Mouse (Mus musculus) liver, postnatal 0 days (tissue): Measurements from ENCODE around the gene Fhdc1.

Source experiments
- CTCF ChIP-seq: sonication (generic); IDR thresholded peaks from 2 replicates; pipeline ENCODE4 v1.5.1; 2016; ENCODE audit warnings: antibody characterized with exemption, low read depth
- EP300 ChIP-seq: IDR thresholded peaks from 2 replicates; pipeline ENCODE4 v1.6.1; 2016; ENCODE audit warnings: antibody characterized with exemption, low read depth, mild to moderate bottlenecking

GRCm38 (mm10) chr3:84484333-84484732 lies 4.1 kb upstream of the Fhdc1 start:
- no peak for TF ChIP-seq CTCF
- TF ChIP-seq EP300 = no peak
